19 mouse cellular contexts compared by ENCODE assay signal in the genomic region with DNA sequence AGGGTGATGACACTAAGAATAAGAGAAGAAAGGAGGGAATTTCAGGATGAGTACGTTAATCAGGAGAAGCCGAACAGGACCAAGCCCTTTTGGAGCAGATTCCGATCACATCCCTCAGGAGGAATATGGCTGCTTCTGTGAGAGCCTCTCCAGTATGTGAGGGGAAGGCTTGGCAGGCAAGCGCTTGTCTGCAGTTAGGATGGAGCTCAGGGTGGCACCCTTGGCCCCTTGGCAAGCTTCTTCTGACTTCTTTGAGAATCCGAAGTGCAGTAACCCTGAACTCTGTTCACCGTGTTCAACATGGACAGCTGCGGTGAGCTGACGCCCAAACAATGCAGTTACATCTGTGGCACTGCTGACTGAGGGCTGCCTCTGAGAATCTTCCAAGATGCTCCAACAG. TPM values are rescaled to one million over a fixed set of nuclear protein-coding genes. Genes with fewer than 3 reads are reported as not detected.
DNase-seq lines count a peak whose midpoint lies in the region; ATAC-seq and TF ChIP-seq lines count a peak whose summit lies in the region.
"Had no signal": no experiment of that assay in that cellular context is flagged by ENCODE, and none has a peak within 500 bp of the region (broad histone marks: within the 10 kb centered on the region; RNA-seq: fewer than 3 reads in every experiment).

No protein-coding gene starts in this region.

- no peaks in the 10 kb centered on the region for H3K27me3 ChIP-seq in midbrain, embryonic 11.5 days (ENCODE audit: control insufficient read depth, insufficient read depth, low read length)
- no peaks in the 10 kb centered on the region for H3K27me3 ChIP-seq in midbrain, postnatal 0 days (ENCODE audit: insufficient read depth, low read length)
- H3K27me3 ChIP-seq: CH12.LX, Patski had no signal

- H3K4me1 ChIP-seq in midbrain, embryonic 11.5 days (ENCODE audit: control insufficient read depth, insufficient read depth, low read length) = no peaks in the 10 kb centered on the region
- no peaks in the 10 kb centered on the region for H3K4me1 ChIP-seq in midbrain, postnatal 0 days (ENCODE audit: insufficient read depth, low read length)

- peak; percentile 71 for DNase-seq in heart, adult 11 months
- no peak for DNase-seq in heart, adult 8-10 months (ENCODE audit: low spot score)
- peak; percentile 60 for DNase-seq in midbrain, embryonic 11.5 days (ENCODE audit: low spot score, missing footprints)
- no peak for DNase-seq in midbrain, postnatal 0 days (ENCODE audit: low spot score)
- DNase-seq: adrenal gland, adult 2 months; adrenal gland, adult 8-10 months; adrenal gland, postnatal 10 days; adrenal gland, postnatal 14 days; adrenal gland, postnatal 25 days; adrenal gland, postnatal 36 days; B cell, adult 2 months; cerebellum, adult 11 months; cerebellum, adult 11-12 months; cerebellum, adult 18-20 months had no signal

- ATAC-seq in midbrain, embryonic 11.5 days (ENCODE audit: low FRiP score) = no peak
- no peak for ATAC-seq in midbrain, postnatal 0 days (ENCODE audit: low FRiP score)
- ATAC-seq: activated CD4-positive, CD25-positive, alpha-beta regulatory T cell, adult 4 months; CD4-positive, CD25-positive, alpha-beta regulatory T cell, adult 4 months; Patski had no signal

- TF ChIP-seq CTCF in midbrain, postnatal 0 days (IDR thresholded peaks at IDR 0.05) = no peak

- no peak overlapping the region for H3K4me2 ChIP-seq in midbrain, embryonic 11.5 days
- no peak overlapping the region for H3K4me2 ChIP-seq in midbrain, postnatal 0 days (ENCODE audit: low read depth, low read length, poor library complexity, severe bottlenecking)

- no peak overlapping the region for H3K4me3 ChIP-seq in midbrain, embryonic 11.5 days (ENCODE audit: low read depth, low read length)
- H3K4me3 ChIP-seq in midbrain, postnatal 0 days (ENCODE audit: low read depth, low read length) = no peak overlapping the region

- H3K36me3 ChIP-seq in midbrain, embryonic 11.5 days (ENCODE audit: control insufficient read depth, insufficient read depth, low read length) = peaks cover 17% of the 10 kb centered on the region; the same call in 1 of the 2 replicates
- H3K36me3 ChIP-seq in midbrain, postnatal 0 days (ENCODE audit: insufficient read depth, low read length) = peaks cover 47% of the 10 kb centered on the region

- no peak overlapping the region for H3K9ac ChIP-seq in midbrain, embryonic 11.5 days (ENCODE audit: low read length)
- H3K9ac ChIP-seq in midbrain, postnatal 0 days (replicated peaks; ENCODE audit: low read length, poor library complexity, severe bottlenecking) = no peak overlapping the region

- H3K9me3 ChIP-seq in midbrain, embryonic 11.5 days (ENCODE audit: control insufficient read depth, low read length) = no peaks in the 10 kb centered on the region
- no peaks in the 10 kb centered on the region for H3K9me3 ChIP-seq in midbrain, postnatal 0 days (ENCODE audit: low read length)
- H3K9me3 ChIP-seq: G1E had no signal

- 93% methylated on average over 8 of the region's 8 CpGs for WGBS in midbrain, embryonic 11.5 days
- 96% methylated on average over 8 of the region's 8 CpGs for WGBS in midbrain, postnatal 0 days

- no peak overlapping the region for H3K27ac ChIP-seq in midbrain, embryonic 11.5 days (ENCODE audit: low read depth, low read length)
- no peak overlapping the region for H3K27ac ChIP-seq in midbrain, postnatal 0 days (ENCODE audit: low read depth, low read length)

RNA-seq across cellular contexts. Expression of a gene that starts 11.6 kb away (rescaled TPM):
- 10 to 100 TPM; 21.1 to 24.8 (median 22.8) TPM for total RNA-seq in heart, adult 8-10 months (2022)
- 58.5 and 65.6 TPM in 2 replicates for polyA plus RNA-seq in midbrain, embryonic 11.5 days (2014; fragmentation: Nextera tagmentation; extraction: Ambion mirVana)
- 89.7 and 93.3 TPM in 2 replicates for total RNA-seq in midbrain, postnatal 0 days (2014; rRNA removed)
- polyA plus RNA-seq in midbrain, postnatal 0 days (2015; fragmentation: Nextera tagmentation; extraction: Ambion mirVana) = 109 and 115 TPM in 2 replicates

RNA-seq across cellular contexts. Expression of a gene that starts 11.7 kb away (rescaled TPM):
- 1 to 10 TPM; 4.9 to 9.1 (median 8.1) TPM for total RNA-seq in heart, adult 8-10 months (2022)
- 8.5 and 9.6 TPM in 2 replicates for polyA plus RNA-seq in midbrain, embryonic 11.5 days (2014; fragmentation: Nextera tagmentation; extraction: Ambion mirVana)
- total RNA-seq in midbrain, postnatal 0 days (2014; rRNA removed) = 6.9 and 9.0 TPM in 2 replicates
- polyA plus RNA-seq in midbrain, postnatal 0 days (2015; fragmentation: Nextera tagmentation; extraction: Ambion mirVana) = 13.0 and 13.2 TPM in 2 replicates

RNA-seq across cellular contexts. Expression of a gene that starts 26.0 kb away (rescaled TPM):
- under 1 TPM; 0.26 to 0.41 (median 0.31) TPM for total RNA-seq in heart, adult 8-10 months (2022)
- 0.57 and 1.2 TPM in 2 replicates for polyA plus RNA-seq in midbrain, embryonic 11.5 days (2014; fragmentation: Nextera tagmentation; extraction: Ambion mirVana)
- total RNA-seq in midbrain, postnatal 0 days (2014; rRNA removed) = 23.4 and 23.5 TPM in 2 replicates
- 11.3 and 12.8 TPM in 2 replicates for polyA plus RNA-seq in midbrain, postnatal 0 days (2015; fragmentation: Nextera tagmentation; extraction: Ambion mirVana)
- total RNA-seq: CH12.LX, G1E had no signal
- polyA plus RNA-seq: activated CD4-positive, CD25-positive, alpha-beta regulatory T cell, adult 4 months; G1E had no signal

Comparison
In these comparisons a context has a peak if more than half of its experiments do, and no peak if none do; other contexts are left out.
1. DNase-seq: peak in heart, adult 11 months (single experiment) and midbrain, embryonic 11.5 days (single experiment); none in heart, adult 8-10 months (single experiment) and midbrain, postnatal 0 days (single experiment).
2. RNA of a gene that starts 26.0 kb away (total RNA-seq): 23.4 to 23.5 TPM in midbrain, postnatal 0 days; 0.26 to 0.41 TPM in heart, adult 8-10 months; every median in the first group is over 10 times any median in the second.